Mouse (Mus musculus) brain, adult 10 weeks (tissue): ENCODE data around the gene Mydgf. TPM values are rescaled to one million over a fixed set of nuclear protein-coding genes. Genes with fewer than 3 reads are reported as not detected.

Experiments
- polyA plus RNA-seq: library from polyadenylated mRNA; stranded (reverse); fragments of 350-450 nt; fragmentation: Illumina TruSeq; extraction: RNeasy Lipid Tissue Mini Kit (QIAGEN cat#74804); gene quantifications from one replicate; pipeline ENCODE4 v1.2.3, GENCODE M21; 2015; ENCODE audit warnings: low read depth, low replicate concordance

The Mydgf gene
- 53.9 TPM for polyA plus RNA-seq

GRCm38 (mm10) chr17:56183658-56184103, at the start of gene Mydgf:
TSS of gene Mydgf (minus strand) at chr17:56183920.

GRCm38 (mm10) chr17:56218377-56219191, 34.9 kb upstream of the Mydgf start, which contains the start of gene Dpp9:
TSS of gene Dpp9 (minus strand) at chr17:56218905.

GRCm38 (mm10) chr17:56162231-56162774, 21.4 kb downstream of the Mydgf start, which contains the start of gene Tnfaip8l1:
TSS of gene Tnfaip8l1 (plus strand) at chr17:56162477.

GRCm38 (mm10) chr17:56139858-56140595, 43.7 kb downstream of the Mydgf start, which contains the start of gene Sema6b:
TSS of gene Sema6b (minus strand) at chr17:56140343.

Other genes with a start within 250 kb of the Mydgf start
- gene Zfp119b, start 234.4 kb downstream of the Mydgf start, polyA plus RNA-seq, result 4.3 TPM
- 1.5 TPM for gene Ebi3, start 231.3 kb downstream of the Mydgf start, polyA plus RNA-seq
- gene Yju2, start 224.8 kb downstream of the Mydgf start, polyA plus RNA-seq, result 10.5 TPM
- 42.9 TPM for gene Shd, start 213.5 kb downstream of the Mydgf start, polyA plus RNA-seq
- 54.4 TPM for gene Fsd1, start 197.4 kb downstream of the Mydgf start, polyA plus RNA-seq
- 2.6 TPM for gene Stap2, start 178.3 kb downstream of the Mydgf start, polyA plus RNA-seq
- gene Mpnd, start 178.2 kb downstream of the Mydgf start, polyA plus RNA-seq, result 93.4 TPM
- gene Sh3gl1, start 147.3 kb downstream of the Mydgf start, polyA plus RNA-seq, result 40.3 TPM
- 2.4 TPM for gene Chaf1a, start 143.5 kb downstream of the Mydgf start, polyA plus RNA-seq
- 105 TPM for gene Ubxn6, start 108.9 kb downstream of the Mydgf start, polyA plus RNA-seq
- gene Hdgfl2, start 104.3 kb downstream of the Mydgf start, polyA plus RNA-seq, result 82.6 TPM
- 1.1 TPM for gene Plin4, start 74.1 kb downstream of the Mydgf start, polyA plus RNA-seq
- 0.67 TPM for gene Plin5, start 66.3 kb downstream of the Mydgf start, polyA plus RNA-seq
- 2.5 TPM for gene Lrg1, start 61.9 kb downstream of the Mydgf start, polyA plus RNA-seq
- gene Sema6b, start 43.6 kb downstream of the Mydgf start, polyA plus RNA-seq, result 52.6 TPM
- 9.1 TPM for gene Tnfaip8l1, start 21.4 kb downstream of the Mydgf start, polyA plus RNA-seq
- gene Dpp9, start 35.0 kb upstream of the Mydgf start, polyA plus RNA-seq, result 44.0 TPM
- 19.5 TPM for gene Fem1a, start 72.9 kb upstream of the Mydgf start, polyA plus RNA-seq
- gene Ticam1, start 92.9 kb upstream of the Mydgf start, polyA plus RNA-seq, result 4.0 TPM
- 16.0 TPM for gene Plin3, start 109.0 kb upstream of the Mydgf start, polyA plus RNA-seq
- gene Arrdc5, start 116.4 kb upstream of the Mydgf start, polyA plus RNA-seq, result not detected
- 1.2 TPM for gene Uhrf1, start 119.4 kb upstream of the Mydgf start, polyA plus RNA-seq
- gene Kdm4b, start 142.1 kb upstream of the Mydgf start, polyA plus RNA-seq, result 39.1 TPM